Mouse (Mus musculus): ENCODE data around the gene Slc50a1.

Gene Slc50a1

DNA sequence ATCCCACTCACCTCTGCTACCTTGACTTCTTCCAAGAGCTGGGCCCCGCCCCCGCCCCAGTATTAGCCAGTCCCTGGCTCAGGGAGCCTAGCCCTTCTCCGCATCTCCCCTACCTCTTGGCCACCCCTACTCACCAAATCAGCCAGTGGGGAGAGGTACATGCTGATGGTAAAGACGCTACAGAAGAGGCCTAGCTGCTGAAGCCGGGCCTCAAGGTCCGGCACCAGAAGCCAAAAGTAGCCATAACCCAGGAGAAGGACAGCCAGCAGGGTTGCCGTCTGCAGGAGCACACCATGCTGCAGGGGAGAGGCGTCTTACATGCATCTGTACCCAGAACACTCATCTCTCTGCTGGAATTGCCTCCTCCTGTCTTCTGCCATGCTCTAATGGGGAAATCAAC, 1.5 kb downstream of the Slc50a1 start:
- DNase-seq (ENCODE audit: low read depth in 1 of 2, low spot score in 2 of 2), result no peak

DNA sequence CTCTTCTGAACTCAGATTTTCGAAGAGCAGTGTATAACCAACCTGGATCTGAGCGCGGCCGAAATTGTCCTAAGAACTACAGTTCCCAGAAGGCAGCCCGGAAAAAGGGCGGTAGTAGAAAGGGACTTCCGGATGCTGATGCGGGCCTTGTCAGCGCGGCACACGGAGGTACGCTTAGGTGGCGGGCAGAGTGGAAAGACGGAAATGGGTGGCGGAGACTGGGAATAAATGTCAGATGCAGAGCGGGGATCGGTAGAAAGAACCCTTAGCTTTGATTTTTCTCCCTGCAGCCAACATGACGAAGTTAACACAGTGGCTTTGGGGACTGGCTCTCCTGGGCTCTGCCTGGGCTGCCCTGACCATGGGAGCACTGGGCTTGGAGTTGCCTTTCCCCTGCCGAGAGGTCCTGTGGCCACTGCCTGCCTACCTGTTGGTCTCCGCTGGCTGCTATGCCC, 3.9 kb downstream of the Slc50a1 start:
- no peak for DNase-seq (ENCODE audit: low read depth in 1 of 2, low spot score in 2 of 2)

DNA sequence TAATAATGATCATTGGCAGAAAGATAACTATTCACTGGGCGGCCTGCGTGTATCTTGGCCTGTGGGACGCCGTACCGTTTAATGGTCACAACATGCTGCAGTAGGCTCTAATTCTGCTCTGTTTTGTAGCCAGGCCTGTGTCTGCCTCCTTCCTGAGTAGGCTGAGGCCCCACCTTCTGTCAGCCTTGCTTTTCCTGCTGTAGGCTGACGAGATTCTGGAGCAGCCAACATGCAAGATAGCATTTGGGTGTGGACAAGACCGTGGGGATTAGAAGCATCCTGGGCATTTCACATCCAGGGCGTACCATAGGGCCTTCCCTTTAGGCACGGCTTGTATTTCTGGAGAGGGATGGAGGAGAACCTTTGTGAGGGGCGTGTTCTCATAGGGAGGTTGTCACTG, 8.0 kb downstream of the Slc50a1 start:
- DNase-seq (ENCODE audit: low read depth in 1 of 2, low spot score in 2 of 2), result no peak

DNA sequence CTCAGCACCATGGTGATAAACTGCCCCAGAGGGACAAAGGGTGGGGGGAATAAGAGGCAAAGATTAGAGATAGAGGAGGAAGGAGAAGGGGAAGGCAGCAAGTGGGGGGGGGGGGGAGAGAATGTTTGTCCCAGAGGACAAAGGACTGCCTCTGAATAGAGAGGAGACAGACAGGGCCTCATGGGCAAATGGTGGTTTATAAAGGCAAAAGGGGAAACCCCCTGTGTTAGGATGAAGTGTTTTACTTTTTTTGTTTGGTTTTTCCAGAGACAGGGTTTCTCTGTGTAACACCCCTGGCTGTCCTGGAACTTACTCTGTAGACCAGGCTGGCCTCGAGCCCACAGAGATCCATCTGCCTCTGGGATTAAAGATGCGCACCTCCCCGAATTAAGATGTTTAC, 10.2 kb downstream of the Slc50a1 start:
- DNase-seq (ENCODE audit: low read depth in 1 of 2, low spot score in 2 of 2), result no peak

DNA sequence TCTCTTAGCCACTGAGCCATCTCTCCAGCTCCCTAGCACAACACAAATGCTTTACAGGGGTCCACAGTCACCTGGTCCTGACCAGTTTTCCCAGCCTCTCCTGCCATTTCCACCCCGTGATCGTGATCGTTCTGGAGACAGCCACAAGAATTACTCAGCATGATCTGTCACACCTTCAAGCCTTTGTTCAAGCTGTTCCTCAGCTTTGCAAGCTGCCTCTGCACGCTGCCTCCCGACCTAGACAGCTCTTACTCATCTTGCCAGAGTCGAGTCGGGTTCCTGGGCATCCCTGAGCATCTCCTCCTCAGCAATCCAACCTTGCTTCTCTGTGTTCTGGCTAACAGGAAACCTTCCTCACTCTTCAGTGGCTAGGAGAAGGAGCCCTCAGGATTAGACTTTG, 11.3 kb downstream of the Slc50a1 start, which contains the start of gene Dpm3:
TSS of gene Dpm3 (plus strand) at position 283 of the 400 bp plus-strand sequence.
- DNase-seq (ENCODE audit: low read depth in 1 of 2, low spot score in 2 of 2), result no peak

DNA sequence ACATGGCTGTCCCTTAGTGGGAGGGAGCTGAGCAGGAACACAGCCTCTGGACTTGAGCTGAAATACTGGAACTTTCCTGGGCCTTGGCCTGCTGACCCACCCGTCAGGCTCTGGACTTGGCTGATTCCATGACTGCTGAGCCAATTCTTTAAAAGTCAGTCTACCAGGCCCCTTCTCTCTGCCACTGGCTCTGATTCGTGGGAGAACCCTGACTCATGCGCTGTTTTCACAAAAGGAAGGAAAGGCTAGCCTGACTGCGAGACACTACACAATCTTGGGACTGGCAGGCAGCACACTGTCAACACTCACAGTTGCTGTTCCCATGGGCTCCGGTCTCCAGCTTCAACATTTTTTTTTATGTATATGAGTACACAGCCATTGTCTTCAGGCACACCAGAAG, 14.2 kb downstream of the Slc50a1 start:
- DNase-seq (ENCODE audit: low read depth in 1 of 2, low spot score in 2 of 2), result no peak

DNA sequence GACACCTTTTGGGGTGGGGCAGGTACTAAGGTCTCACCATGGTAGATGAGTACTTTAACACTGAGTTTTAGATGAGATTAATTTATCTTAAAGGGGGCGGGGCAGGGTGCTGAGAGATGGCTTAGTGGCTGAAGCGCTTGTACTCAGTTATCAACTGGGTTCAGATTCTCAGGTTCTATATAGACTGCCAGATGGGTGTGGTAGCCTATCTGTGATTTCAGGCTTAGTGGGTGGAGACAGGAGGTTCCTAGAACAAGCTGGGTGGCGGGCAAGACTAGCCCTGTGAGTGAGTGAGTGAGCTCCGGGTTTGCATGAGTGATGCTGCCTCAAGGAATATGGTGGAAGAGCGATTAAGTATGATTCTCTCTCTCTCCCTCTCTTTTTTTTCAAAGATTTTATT, 15.4 kb downstream of the Slc50a1 start:
- no peak for DNase-seq (ENCODE audit: low read depth in 1 of 2, low spot score in 2 of 2)

DNA sequence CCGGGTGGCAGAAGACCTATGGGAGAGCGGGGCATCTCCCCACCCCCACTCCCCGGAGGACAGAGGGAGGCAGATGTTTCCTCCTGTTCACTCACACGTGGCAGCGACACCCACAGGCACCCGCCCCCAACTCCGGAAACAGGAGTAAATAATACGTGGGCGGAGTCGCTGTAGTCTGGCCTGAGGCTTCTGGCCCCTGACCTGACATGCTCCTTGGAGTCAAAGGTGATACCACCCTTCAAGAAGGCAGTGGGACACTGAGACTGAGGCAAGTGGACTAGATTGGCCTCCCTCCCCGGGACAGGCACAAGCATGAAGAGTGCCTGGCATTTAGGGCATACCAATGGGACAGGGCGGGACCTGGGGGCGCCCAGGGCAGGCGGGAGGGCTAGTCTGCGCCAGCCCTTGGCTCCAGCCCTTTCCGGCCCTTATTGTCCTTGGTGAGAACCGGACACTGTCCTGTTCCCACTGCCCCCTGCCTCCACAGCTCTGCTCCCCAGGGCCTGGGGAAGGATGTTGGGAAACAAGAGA, 18.9 kb downstream of the Slc50a1 start:
- no peak for DNase-seq (ENCODE audit: low read depth in 1 of 2, low spot score in 2 of 2)

DNA sequence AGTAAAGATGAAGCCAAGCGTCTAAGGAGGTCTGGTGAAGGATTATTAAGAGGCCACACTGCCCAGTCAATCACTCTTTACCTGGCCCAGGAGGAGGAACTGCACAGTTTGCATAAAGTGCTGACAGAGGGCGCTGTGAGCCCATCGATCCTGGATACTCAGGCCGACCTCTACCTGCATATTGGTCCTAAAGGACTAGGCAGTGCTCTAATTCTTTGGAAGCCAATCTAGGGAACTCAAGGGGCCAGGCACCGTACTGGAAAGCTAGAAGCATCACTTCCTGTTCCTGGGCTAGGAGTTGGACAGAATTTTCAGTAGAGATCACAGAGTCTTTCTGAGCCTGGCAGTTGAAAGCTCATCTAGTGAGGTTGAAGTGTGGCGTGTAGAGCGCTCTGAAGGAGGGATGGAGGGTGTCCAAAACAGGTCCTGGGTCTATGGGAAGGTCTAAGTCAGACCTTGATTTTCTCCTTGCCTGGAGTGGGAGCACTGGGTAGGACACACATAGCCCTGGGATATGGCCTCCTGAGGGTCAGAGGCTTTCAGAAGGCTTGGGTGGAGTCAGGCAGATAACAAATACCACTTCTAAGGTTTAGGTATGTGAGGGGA, 19.8 kb downstream of the Slc50a1 start:
- no peak for DNase-seq (ENCODE audit: low read depth in 1 of 2, low spot score in 2 of 2)

DNA sequence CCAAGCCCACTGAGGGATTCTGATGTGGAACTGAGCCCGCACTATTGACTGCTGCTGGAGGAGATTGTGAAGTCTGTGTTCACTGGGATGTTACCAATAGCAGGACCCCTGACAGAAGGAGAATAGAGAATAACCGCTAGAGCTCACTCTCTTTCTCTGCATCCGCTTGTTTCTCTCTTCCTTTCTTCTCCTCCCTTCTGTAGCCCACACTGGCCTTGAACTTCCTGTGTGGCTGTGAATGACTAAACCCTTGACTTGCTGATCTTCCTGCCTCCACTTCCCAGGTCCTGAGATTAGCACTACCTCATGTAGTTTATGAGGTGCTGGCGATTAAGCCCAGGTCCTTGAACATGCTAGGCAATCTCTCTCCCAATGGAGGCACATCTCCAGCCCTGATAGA, 22.9 kb downstream of the Slc50a1 start:
- DNase-seq (ENCODE audit: low read depth in 1 of 2, low spot score in 2 of 2), result no peak

DNA sequence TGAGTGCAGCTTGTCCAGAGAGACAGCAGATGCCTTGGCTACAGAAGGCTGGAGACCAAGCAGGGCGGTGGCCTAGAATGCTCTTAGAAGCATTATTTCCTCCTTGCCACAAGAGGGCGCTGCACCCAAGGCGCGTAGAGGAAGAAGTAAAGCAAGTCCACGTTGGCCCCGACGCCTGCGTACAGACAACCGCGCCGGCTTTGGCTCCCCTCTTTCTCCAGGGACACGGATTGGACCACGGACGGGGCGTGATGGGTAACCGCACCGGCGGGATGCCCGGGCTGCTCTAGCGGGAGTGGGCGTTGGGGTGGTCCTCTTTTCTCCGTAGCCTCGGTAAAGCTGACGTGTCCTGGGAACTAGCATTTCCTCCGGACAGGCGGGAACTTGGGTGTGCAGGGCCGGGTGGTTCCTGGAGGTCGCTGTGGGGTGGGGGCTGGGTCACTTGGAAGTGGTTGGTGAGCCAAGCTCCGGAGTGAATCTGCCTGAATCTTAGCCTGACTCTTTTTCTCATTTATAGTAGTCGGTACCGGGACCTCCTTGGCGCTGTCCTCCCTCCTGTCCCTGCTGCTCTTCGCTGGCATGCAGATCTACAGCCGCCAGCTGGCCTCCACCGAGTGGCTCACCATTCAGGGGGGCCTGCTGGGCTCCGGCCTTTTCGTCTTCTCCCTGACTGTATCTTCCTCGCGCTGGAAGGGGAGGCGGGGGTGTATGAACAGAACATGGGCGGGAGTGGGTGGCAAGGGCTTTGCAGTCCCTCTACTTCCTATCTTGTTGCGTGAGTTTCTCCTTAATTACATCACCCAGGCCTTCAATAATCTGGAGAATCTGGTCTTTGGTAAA, 23.9 kb downstream of the Slc50a1 start, which contains the start of gene Trim46:
TSS of gene Trim46 (minus strand) at position 49 of the 840 bp plus-strand sequence.
- peak; percentile 66 to 78 for DNase-seq (ENCODE audit: low read depth in 1 of 2, low spot score in 2 of 2)

DNA sequence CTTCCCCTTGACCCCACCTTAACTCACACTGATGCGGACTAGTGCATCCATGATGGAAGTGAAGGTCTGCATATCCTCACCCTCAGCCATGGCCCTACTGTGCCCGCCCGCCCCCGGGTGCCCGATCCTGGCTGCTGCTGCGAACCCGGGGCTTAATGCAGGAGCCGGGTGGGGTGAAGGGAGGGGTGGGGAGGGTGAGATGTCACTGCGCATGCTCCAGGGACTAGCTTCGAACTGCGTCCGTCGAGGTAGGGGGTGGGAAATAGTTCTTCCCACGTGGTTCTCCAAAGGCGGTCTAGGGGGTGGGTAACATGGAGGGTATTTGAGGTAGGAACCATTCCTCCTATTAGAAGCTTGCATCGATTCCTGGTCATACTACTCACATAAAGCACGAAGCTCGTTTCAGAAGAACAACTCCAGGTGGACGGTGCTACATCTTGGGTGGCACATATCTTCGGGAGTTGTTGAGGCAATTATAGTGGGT, 24.6 kb downstream of the Slc50a1 start, which contains the start of gene Krtcap2:
TSS of gene Krtcap2 (plus strand) at position 279 of the 484 bp plus-strand sequence.
- no peak for DNase-seq (ENCODE audit: low read depth in 1 of 2, low spot score in 2 of 2)

DNA sequence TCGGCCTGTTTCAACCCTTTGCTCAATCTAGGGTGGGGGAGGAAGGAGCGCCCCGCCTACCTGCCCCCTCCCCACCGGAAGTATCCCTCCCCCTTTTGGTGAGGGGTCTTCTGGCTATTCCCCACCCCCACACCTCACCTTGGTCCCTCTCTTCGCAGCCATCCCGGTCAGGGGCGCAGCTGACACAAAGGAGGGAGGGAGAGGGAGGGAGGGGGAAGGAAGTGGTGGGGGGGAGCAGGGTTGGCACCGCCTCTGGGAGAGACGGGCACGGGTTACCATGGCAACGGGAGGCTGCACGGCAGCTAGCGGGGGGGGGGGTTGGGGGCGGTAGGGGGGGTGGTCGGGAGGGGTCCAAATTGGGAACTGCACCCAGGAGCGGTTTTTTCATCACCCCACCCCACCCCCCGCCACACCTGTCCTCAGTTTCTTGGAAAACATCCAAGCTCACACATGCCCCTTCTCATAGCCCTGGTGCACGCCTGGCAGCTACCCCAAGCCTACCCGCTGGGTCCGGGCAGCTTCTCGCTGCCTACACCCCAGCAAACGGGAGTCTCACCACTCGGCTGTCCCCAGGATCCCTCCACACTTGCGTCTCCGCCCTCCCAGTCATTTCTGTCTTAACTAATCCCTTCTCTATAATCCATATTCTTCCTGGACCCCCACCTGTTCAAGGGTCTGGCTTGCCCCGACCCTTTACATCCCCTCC, 25.2 kb downstream of the Slc50a1 start:
- DNase-seq (ENCODE audit: low read depth in 1 of 2, low spot score in 2 of 2), result no peak

DNA sequence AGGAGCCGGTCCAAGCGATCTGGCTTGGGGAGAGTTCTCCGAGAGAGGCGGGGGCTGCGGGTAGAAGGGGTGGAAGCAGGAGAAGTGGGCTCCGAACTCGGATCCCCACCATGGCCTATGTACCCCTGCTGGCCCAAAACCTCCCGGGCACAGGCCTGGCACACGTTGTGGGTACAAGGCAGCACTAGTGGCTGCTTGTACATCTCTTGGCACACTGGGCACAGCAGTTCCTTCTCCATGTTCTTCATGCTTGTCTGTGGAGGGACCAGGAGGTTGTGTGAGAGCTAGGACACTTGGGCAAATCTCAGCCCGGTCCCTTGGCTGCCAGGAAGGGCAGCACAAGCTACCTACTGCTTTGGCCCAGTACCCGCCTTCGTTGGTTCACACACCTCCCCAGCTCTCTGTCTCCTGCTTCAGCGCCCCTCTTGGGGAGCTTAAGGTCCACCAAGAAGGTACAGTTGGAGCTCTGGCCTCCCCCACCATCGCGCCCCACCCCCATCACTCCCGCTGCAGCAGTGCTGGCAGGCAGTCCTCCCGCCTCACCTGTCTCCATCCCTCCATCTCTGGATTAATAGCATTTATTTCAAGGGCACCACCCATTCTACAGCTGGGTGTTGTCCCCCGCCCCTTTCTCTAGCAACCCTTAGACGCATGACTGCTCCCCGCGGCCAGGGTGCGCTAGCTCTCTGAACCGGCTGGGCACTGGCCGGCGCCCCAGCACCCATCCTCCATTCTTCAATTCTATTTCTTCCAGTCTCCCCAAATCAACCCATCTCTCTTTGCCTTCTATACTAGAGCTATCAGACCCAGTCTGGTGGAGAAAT, 26.0 kb downstream of the Slc50a1 start:
- DNase-seq (ENCODE audit: low read depth in 1 of 2, low spot score in 2 of 2), result no peak

DNA sequence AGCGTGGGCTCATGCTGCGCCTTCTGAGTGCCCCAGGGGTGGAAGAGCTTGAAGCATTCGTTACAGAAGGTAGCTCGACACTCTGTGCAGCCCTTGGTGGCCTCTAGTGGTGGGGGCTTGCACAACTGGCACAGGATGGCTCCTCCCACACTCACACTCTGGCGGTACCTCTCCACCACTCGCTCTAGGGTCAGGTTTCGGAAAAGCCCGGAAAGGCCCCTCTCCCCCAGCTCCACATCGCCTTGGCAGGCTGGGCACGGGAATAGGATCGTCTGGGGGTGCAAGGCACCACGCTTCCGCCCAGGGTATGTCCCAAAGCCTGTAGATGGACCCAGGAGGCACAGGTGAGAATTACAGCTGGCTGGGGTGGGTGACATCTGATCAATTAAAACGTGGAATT, 26.8 kb downstream of the Slc50a1 start:
- DNase-seq (ENCODE audit: low read depth in 1 of 2, low spot score in 2 of 2), result no peak

DNA sequence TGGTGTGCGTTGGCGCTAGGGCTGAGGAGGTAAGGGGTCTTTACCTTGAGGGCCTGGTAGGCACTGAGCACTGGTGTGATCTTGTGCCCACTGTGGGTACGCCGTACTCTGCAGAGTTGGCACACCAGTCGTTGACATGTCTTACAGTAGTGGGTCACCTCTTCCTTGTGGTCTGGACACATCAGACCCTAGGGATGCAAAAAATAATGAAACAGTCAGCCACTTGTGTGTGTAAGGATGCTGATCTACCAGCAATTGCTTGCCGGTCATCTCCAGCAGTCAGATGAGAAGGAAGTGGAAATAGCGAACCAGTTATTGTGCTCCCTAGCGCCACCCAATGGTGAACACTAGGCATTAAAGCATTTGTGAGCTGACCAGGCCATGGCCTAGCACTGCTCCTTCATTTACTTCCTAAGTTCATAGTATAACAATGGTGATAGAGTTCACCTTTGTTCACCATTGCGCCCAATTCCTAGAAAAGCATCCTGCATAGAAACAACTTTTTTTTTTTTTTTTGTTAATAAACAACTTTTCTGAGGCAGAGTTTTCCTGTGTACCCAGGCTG, 28.0 kb downstream of the Slc50a1 start:
- DNase-seq (ENCODE audit: low read depth in 1 of 2, low spot score in 2 of 2), result peak; percentile 53 to 73

DNA sequence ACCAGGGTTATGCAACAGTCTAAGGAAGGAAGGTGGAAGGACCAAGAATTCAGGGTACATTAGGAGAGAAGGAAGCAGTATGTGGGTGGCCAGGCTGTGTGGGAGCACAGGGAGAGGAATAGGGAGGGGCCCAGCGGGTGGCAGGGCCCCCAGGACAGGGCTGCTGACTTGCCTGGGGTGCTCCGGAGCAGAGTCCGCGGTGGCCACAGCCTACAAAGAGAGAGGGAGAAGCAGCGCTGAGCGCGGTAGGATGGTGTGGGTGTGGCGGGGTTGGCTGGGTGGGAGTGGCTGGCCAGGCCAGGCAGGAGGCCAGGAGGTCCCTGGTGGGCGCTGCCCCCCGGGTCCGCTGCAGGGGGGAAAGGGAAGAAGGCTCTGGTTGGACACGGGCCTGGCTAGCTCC, 31.9 kb downstream of the Slc50a1 start:
- no peak for DNase-seq (ENCODE audit: low read depth in 1 of 2, low spot score in 2 of 2)

DNA sequence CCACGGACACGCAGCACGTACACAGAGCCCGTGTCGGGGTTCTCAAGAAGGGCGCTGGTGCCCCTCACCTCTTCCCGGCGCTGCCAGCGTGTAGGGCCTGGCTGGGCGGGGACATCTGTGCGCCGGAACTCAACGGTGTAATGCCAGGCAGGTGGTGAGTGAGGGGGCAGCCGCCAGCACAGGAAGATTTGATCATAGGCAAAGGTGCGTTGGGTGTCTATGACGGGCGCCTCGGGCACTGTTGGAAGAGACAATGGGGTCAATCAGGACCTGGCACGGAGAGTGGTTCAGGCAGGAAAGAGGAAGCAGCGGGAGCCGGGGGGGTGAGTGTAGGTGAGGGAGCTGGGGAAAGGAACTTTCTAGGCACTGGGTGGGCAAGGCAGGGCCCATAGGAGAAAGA, 32.7 kb downstream of the Slc50a1 start:
- no peak for DNase-seq (ENCODE audit: low read depth in 1 of 2, low spot score in 2 of 2)

DNA sequence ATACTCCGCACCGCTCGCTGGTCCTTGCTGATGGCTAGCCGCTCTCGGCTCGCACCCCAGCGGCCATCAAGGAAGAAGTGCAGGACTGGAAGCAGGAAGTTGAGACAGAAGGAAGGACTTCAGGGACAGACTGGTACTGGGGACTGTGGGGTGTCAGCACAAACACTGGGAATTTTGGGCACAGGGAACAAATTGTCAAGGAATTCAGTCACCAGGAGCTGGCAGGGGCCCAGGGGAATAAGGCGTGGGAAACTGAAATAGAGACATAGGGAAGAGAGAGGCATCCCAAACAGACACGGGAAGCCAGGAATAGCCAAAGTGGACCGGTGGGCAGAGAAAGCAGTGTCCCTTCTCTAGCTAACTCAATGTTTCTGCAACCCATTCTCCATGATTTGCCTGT, 33.9 kb downstream of the Slc50a1 start:
- DNase-seq (ENCODE audit: low read depth in 1 of 2, low spot score in 2 of 2), result no peak

DNA sequence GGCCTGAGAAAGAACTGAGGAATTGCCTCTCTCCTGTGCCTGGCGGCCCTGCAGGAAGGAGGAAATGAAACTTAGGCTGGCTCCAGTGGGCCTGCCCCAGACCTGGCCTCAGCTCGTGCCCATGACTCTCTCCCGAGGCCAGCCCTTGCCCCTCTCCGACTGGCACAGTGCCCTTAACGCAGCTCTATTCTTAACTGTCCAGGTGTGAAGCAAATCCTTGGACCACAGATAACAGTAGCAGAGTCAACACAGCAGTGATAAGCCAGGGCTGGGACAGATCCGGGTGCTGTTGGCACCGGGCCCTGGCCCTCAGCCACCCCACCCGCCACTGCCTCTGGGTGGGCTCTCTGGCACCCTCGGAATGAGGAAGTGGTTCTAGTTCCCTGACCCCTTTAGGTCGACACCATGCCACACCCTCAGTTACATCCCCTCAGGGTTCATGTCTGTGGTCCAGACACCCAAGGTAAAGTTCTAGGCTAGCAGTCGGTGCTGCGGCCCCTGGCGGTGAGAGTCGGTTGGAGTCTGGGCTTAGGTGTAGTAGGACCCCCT, 36.7 kb downstream of the Slc50a1 start:
- peak; percentile 52 to 61 for DNase-seq (ENCODE audit: low read depth in 1 of 2, low spot score in 2 of 2)

All from monocyte, adult 2 months (primary cell).